8 mouse cellular contexts compared by ENCODE assay signal in genomic region chr11:54786858-54787487, GRCm38 (mm10). TPM values are rescaled to one million over a fixed set of nuclear protein-coding genes. Genes with fewer than 3 reads are reported as not detected.
DNase-seq lines count a peak whose midpoint lies in the region; ATAC-seq and TF ChIP-seq lines count a peak whose summit lies in the region.

No protein-coding gene starts in this region.

- peak overlapping the region; percentile 66 for H3K4me2 ChIP-seq in kidney, embryonic 14.5 days (replicated peaks; ENCODE audit: low read depth, low read length)
- peak overlapping the region; percentile 99 for H3K4me2 ChIP-seq in liver, embryonic 15.5 days

- WGBS in heart, embryonic 10.5 days: under 1% methylated on average over 45 of the region's 54 CpGs
- under 1% methylated on average over 50 of the region's 54 CpGs for WGBS in kidney, embryonic 14.5 days
- under 1% methylated on average over 54 of the region's 54 CpGs for WGBS in liver, embryonic 15.5 days (ENCODE audit: insufficient replicate concordance)

- TF ChIP-seq CTCF in embryonic fibroblast, embryonic 13.5 days (IDR thresholded peaks at IDR 0.05; ENCODE audit: borderline replicate concordance, insufficient read depth, low read length): no peak

- ATAC-seq in kidney, embryonic 14.5 days (ENCODE audit: low FRiP score, low TSS enrichment): peak; percentile 87
- ATAC-seq in liver, embryonic 15.5 days (ENCODE audit: insufficient read depth): peak; percentile 77

- H3K4me1 ChIP-seq in embryonic fibroblast, embryonic 13.5 days (ENCODE audit: control insufficient read depth, insufficient read depth, low read length): 0 out of 2 replicates have a peak, but pooled peaks cover 2% of the 10 kb centered on the region
- peaks cover 13% of the 10 kb centered on the region; the same call in 1 of the 2 replicates for H3K4me1 ChIP-seq in heart, embryonic 10.5 days
- H3K4me1 ChIP-seq in kidney, embryonic 14.5 days (ENCODE audit: control insufficient read depth, insufficient read depth, low read length): peaks cover 6% of the 10 kb centered on the region; the same call in 1 of the 2 replicates
- peaks cover 21% of the 10 kb centered on the region for H3K4me1 ChIP-seq in liver, embryonic 15.5 days (replicated peaks)

- peak overlapping the region; percentile 68 for H3K4me3 ChIP-seq in embryonic fibroblast, embryonic 13.5 days (ENCODE audit: insufficient read depth, low read length)
- H3K4me3 ChIP-seq in heart, embryonic 10.5 days: peak overlapping the region; percentile 85
- peak overlapping the region; percentile 96 for H3K4me3 ChIP-seq in kidney, embryonic 14.5 days (ENCODE audit: low read length)
- H3K4me3 ChIP-seq in liver, embryonic 15.5 days (replicated peaks): peak overlapping the region; percentile 83

- H3K27me3 ChIP-seq in heart, embryonic 10.5 days (ENCODE audit: insufficient read depth, poor library complexity, severe bottlenecking): no peaks in the 10 kb centered on the region
- no peaks in the 10 kb centered on the region for H3K27me3 ChIP-seq in kidney, embryonic 14.5 days (ENCODE audit: control insufficient read depth, insufficient read depth, low read length)
- H3K27me3 ChIP-seq in liver, embryonic 15.5 days: no peaks in the 10 kb centered on the region

- H3K9ac ChIP-seq in kidney, embryonic 14.5 days (ENCODE audit: low read depth, low read length): peak overlapping the region; percentile 96
- H3K9ac ChIP-seq in liver, embryonic 15.5 days: peak overlapping the region; percentile 91

- H3K36me3 ChIP-seq in heart, embryonic 10.5 days: no peaks in the 10 kb centered on the region
- no peaks in the 10 kb centered on the region for H3K36me3 ChIP-seq in kidney, embryonic 14.5 days (ENCODE audit: control insufficient read depth, insufficient read depth, low read length)
- H3K36me3 ChIP-seq in liver, embryonic 15.5 days (replicated peaks): no peaks in the 10 kb centered on the region

- DNase-seq in A20 (ENCODE audit: low read depth, low spot score): peak; percentile 78
- DNase-seq in adrenal gland, adult 2 months: peak; percentile 81
- peak; percentile 86 for DNase-seq in heart, embryonic 10.5 days (ENCODE audit: low spot score)
- DNase-seq in neural tube, embryonic 10.5 days (ENCODE audit: extremely low spot score, low spot score): peak; percentile 82
- DNase-seq in testis, postnatal 10 days (ENCODE audit: low spot score): peak; percentile 75

- H3K9me3 ChIP-seq in heart, embryonic 10.5 days: no peaks in the 10 kb centered on the region
- H3K9me3 ChIP-seq in kidney, embryonic 14.5 days (ENCODE audit: control insufficient read depth, low read length): no peaks in the 10 kb centered on the region
- H3K9me3 ChIP-seq in liver, embryonic 15.5 days (replicated peaks): no peaks in the 10 kb centered on the region

- peak overlapping the region; percentile 63 for H3K27ac ChIP-seq in embryonic fibroblast, embryonic 13.5 days (ENCODE audit: insufficient read depth, low read length)
- H3K27ac ChIP-seq in heart, embryonic 10.5 days: peak overlapping the region; percentile 98
- peak overlapping the region; percentile 97 for H3K27ac ChIP-seq in kidney, embryonic 14.5 days (ENCODE audit: low read depth, low read length)
- H3K27ac ChIP-seq in liver, embryonic 15.5 days (replicated peaks): peak overlapping the region; percentile 88

- peak; percentile 38; the same call in 1 of the 2 replicates for TF ChIP-seq POLR2A in embryonic fibroblast, embryonic 13.5 days (IDR thresholded peaks at IDR 0.05; ENCODE audit: low read depth, low read length)

RNA-seq across cellular contexts. Expression of gene Cdc42se2, which starts 0.5 kb away (rescaled TPM):
- 10 to 100 TPM; 16.3 to 24.2 TPM for total RNA-seq in adrenal gland, adult 2 months (2021)
- polyA plus RNA-seq in adrenal gland, adult 2 months (2012; rRNA removed): 9.8 and 11.6 TPM in 2 replicates
- 37.1 and 38.4 TPM in 2 replicates for polyA plus RNA-seq in embryonic fibroblast, embryonic 13.5 days (2011; ENCODE audit: insufficient read length, low read depth, missing spikeins)
- polyA plus RNA-seq in heart, embryonic 10.5 days (2016; fragmentation: Nextera tagmentation; extraction: Ambion mirVana): 77.6 and 84.8 TPM in 2 replicates
- 59.3 and 110 TPM in 2 replicates for polyA plus RNA-seq in kidney, embryonic 14.5 days (2014; fragmentation: Nextera tagmentation; extraction: Ambion mirVana)
- 17.2 and 18.0 TPM in 2 replicates for polyA plus RNA-seq in liver, embryonic 15.5 days (2015; fragmentation: Nextera tagmentation; extraction: Ambion mirVana)

Comparison
In these comparisons a context has a peak if more than half of its experiments do, and no peak if none do; other contexts are left out.
1. Peak in every context shown above with its lines: DNase-seq, ATAC-seq, H3K4me3 ChIP-seq and H3K27ac ChIP-seq.